Mouse (Mus musculus): ENCODE data around the gene Mospd1. TPM values are rescaled to one million over a fixed set of nuclear protein-coding genes. Genes with fewer than 3 reads are reported as not detected.

Gene Mospd1
- total RNA-seq (2022): 10 to 100 TPM in 3 of 4 experiments, 1 to 10 TPM in 1; 9.4 to 13.8 (median 11.5) TPM

- DNase-seq (ENCODE audit: low spot score in 2 of 2): peak; percentile 72
Observed at GRCm38 (mm10) chrX:53370366-53370740, at the start of gene Mospd1. Gene Mospd1 (minus strand): TSS chrX:53370502.

GRCm38 (mm10) chrX:53386362-53386761 lies 16.1 kb upstream of the Mospd1 start:
- DNase-seq (ENCODE audit: low spot score in 2 of 2): no peak

GRCm38 (mm10) chrX:53383122-53383521 lies 12.8 kb upstream of the Mospd1 start:
- no peak for DNase-seq (ENCODE audit: low spot score in 2 of 2)

- DNase-seq (ENCODE audit: low spot score in 2 of 2): peak in 1 of 2 experiments; percentile 2
Observed at GRCm38 (mm10) chrX:53369534-53370365, 552 bp downstream of the Mospd1 start.

- no peak for DNase-seq (ENCODE audit: low spot score in 2 of 2)
Observed at GRCm38 (mm10) chrX:53364668-53365383, 5.5 kb downstream of the Mospd1 start.

- DNase-seq (ENCODE audit: low spot score in 2 of 2): no peak
Observed at GRCm38 (mm10) chrX:53348374-53348773, 21.9 kb downstream of the Mospd1 start.

- DNase-seq (ENCODE audit: low spot score in 2 of 2): peak in 1 of 2 experiments; percentile 21
Observed at GRCm38 (mm10) chrX:53341531-53341930, 28.8 kb downstream of the Mospd1 start.

GRCm38 (mm10) chrX:53337355-53337754 lies 32.9 kb downstream of the Mospd1 start:
- no peak for DNase-seq (ENCODE audit: low spot score in 2 of 2)

- DNase-seq (ENCODE audit: low spot score in 2 of 2): no peak
Observed at GRCm38 (mm10) chrX:53330396-53330795, 39.9 kb downstream of the Mospd1 start.

- DNase-seq (ENCODE audit: low spot score in 2 of 2): no peak
Observed at GRCm38 (mm10) chrX:53321111-53321510, 49.2 kb downstream of the Mospd1 start.

- DNase-seq (ENCODE audit: low spot score in 2 of 2): no peak
Observed at GRCm38 (mm10) chrX:53320564-53320963, 49.7 kb downstream of the Mospd1 start.

Other genes with a start within 250 kb of the Mospd1 start
- not detected for gene Plac1, start 130.4 kb downstream of the Mospd1 start, total RNA-seq (2022)
- gene Fam122b, start 100.7 kb downstream of the Mospd1 start, total RNA-seq (2022): 1 to 10 TPM; 3.5 to 4.5 (median 3.6) TPM
- gene Fam122c, start 97.1 kb downstream of the Mospd1 start, total RNA-seq (2022): not detected
- not detected for gene Etd, start 64.4 kb upstream of the Mospd1 start, total RNA-seq (2022)
- gene Rtl8c, start 237.5 kb upstream of the Mospd1 start, total RNA-seq (2022): 100 to 1,000 TPM; 174 to 229 (median 190) TPM
- not detected for gene Gm14597, start 238.5 kb upstream of the Mospd1 start, total RNA-seq (2022)